Mouse (Mus musculus) heart, embryonic 10.5 days (tissue): ENCODE measurements around the gene Abca7. TPM values are rescaled to one million over a fixed set of nuclear protein-coding genes. Genes with fewer than 3 reads are reported as not detected.
"Not testable (repeated sequence)": the region's sequence is repeated elsewhere in the genome, so short reads cannot be mapped to it uniquely, and the experiment has no call there.

Source experiments
- DNase-seq: peaks from one replicate; pipeline ENCODE4 v3.0.0-alpha.2; 2017; ENCODE audit warnings: low spot score
- H3K27ac ChIP-seq: fragments of 300-500 bp; sonication (generic); 2 replicates; pipeline ENCODE4 v1.5.1; 2016; ENCODE audit warnings: mild to moderate bottlenecking
- H3K27me3 ChIP-seq: fragments of 300-500 bp; sonication (generic); 2 replicates; pipeline ENCODE4 v1.6.1; 2016; ENCODE audit warnings: mild to moderate bottlenecking; ENCODE audit not compliant: poor library complexity, insufficient read depth, severe bottlenecking
- H3K36me3 ChIP-seq: fragments of 300-500 bp; sonication (generic); 2 replicates; pipeline ENCODE4 v1.6.1; 2016; ENCODE audit warnings: mild to moderate bottlenecking, moderate library complexity
- H3K4me1 ChIP-seq: fragments of 300-500 bp; sonication (generic); 2 replicates; pipeline ENCODE4 v1.6.1; 2016; ENCODE audit warnings: mild to moderate bottlenecking
- H3K4me3 ChIP-seq: fragments of 300-500 bp; sonication (generic); 2 replicates; pipeline ENCODE4 v1.5.1; 2016; ENCODE audit warnings: mild to moderate bottlenecking, moderate library complexity
- H3K9me3 ChIP-seq: fragments of 300-500 bp; sonication (generic); 2 replicates; pipeline ENCODE4 v1.6.1; 2016; ENCODE audit warnings: mild to moderate bottlenecking, moderate library complexity
- WGBS: fragments of 180-500 bp; shearing (Covaris S2); methylation state at CpG from one replicate; pipeline ENCODE4 v1.1.7; 2016; 5-methylcytosine and 5-hydroxymethylcytosine counted together
- polyA plus RNA-seq: library from polyadenylated mRNA; unstranded; fragments of >200 nt; fragmentation: Nextera tagmentation; extraction: Ambion mirVana; gene quantifications from 2 replicates; pipeline ENCODE4 v1.2.1, GENCODE M21; 2016

Abca7 gene
- polyA plus RNA-seq, 1 experiment from 2014 or later = 2.8 TPM

DNA sequence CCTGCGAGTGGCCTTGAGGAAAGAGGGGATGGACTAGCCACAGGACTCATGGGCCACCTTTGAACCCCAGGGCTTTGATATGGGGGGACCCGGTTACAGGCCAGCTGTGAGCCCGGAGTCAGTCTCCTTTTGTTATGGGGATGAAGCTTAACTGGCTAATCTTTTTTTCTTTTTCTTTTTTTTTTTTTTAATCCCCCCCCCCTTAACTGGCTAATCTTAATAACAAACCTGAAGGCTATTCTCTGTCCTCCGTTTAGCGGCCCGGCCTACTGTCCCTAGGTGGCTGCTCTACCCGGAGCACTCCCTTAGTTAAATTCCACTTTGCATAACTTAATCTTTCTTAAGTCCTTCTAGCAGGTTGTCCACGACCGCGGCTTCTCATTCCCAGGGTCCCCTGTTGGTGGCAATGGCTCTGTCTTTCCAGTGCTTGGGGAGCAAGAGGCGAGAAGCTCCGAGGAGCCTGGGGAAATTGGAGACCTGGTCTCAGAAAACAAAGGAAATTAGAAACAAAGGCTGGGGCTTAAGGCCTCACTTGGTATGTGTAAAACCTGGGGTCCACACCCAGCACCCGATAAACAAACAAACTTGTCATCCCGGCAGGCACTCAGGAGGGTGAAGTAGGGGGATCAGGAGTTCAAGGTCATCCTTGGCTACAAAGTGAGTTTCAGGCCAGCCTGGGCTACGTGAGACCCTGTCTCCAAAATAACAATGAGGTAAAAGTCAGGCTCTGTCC lies 54.8 kb downstream of the Abca7 start:
- WGBS = 30% methylated on average over 15 of the region's 15 CpGs
- Histone ChIP-seq H3K36me3 (peaks cover 8% of the 10 kb centered on the region), H3K9me3 (no peaks in the 10 kb centered on the region), H3K27ac (peak overlapping the region; percentile 99), H3K27me3 (no peaks in the 10 kb centered on the region), H3K4me3 (0 out of 2 replicates have a peak overlapping the region, but pooled peaks have one; percentile 29), H3K4me1 (peaks cover 72% of the 10 kb centered on the region)
- DNase-seq = no peak

DNA sequence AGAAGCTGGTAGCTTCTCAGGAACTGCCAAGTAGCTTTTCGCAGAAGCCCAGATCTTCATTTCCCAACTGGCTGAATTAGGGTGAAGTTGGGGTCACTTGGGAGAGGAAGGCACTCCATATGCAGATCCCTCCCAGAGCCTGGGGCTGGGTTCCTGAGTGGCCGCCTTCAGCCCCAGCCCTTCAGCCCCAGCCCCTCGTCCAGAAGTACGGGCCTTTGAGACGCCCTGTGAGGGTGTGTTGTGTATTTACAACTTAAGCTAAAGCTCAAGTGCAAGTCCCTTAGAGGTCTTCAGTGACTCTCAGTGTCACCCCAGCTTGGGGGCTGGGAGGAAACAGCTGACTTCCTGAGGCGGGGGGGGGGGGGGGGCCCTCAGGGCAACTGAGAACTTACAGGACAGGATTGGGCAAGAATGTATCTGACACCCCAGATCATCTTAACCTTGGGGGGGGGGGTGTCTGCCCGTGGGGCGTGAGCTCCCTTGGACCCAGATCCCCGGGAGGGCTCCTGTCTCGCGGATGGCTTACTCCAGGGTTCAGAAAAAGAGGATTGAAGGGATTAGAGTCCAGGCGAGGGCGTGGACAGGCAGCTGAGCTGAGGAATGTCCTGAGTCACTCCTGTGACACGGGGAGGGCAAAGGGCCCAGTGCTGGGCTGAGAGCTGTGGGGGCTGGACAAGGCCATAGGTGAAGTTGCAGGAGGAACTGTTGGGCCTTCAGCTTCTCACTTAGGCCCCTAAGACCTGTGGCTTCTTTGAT lies 55.5 kb downstream of the Abca7 start:
- WGBS = 18% methylated on average over 14 of the region's 14 CpGs
- Histone ChIP-seq H3K9me3 (no peaks in the 10 kb centered on the region), H3K27me3 (no peaks in the 10 kb centered on the region), H3K4me3 (peak overlapping the region; percentile 29), H3K36me3 (peaks cover 14% of the 10 kb centered on the region), H3K4me1 (peaks cover 74% of the 10 kb centered on the region), H3K27ac (peak overlapping the region; percentile 99)
- no peak for DNase-seq

DNA sequence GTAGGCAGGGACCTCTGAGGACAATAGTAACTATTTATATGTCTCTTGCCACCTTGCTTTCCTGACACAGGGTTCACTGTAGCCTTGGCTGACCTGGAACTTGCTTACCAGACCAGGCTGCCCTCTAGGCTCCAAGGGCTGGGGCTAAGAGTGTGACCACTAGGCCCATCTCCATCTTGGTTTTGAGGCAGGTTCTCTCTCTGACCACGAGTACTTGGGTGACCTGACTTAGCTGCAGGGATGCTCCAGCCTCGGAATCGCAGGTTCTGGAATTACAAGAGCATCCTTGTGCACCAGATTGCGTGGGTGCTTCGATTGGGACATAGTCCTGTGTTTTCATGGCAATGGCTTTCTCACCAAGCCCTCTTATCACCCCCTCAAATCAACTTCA lies 56.1 kb downstream of the Abca7 start:
- 78% methylated on average over 5 of the region's 5 CpGs for whole genome bisulfite sequencing
- H3K27ac ChIP-seq = peak overlapping the region; percentile 99
- peaks cover 69% of the 10 kb centered on the region for H3K4me1 ChIP-seq

DNA sequence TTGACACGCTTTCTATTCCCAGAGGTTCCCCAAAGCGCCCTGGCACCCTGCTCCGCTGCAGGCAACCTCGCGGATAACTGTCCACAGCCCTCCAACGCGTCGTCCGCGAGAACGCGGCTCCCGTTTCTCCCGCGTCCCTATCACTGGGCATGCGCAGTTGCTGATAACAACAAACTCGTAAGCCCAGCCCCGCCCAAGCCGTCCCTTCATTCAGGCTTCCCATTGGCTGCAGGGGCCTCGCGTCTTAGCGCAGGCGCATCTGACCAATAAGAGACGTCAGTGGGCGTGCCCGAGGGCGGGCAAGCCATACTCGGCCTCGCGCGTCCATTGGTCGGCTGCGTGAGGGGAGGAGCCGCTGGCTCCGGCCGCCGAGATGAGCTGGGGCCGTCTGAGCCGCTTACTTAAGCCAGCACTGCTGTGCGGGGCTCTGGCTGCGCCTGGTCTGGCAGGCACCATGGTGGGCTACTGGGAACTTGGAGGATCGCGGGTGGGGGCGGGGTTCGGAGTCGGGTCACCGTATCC lies 57.0 kb downstream of the Abca7 start:
- H3K36me3 ChIP-seq = peaks cover 30% of the 10 kb centered on the region
- DNase-seq = peak; percentile 100
- under 1% methylated on average over 47 of the region's 47 CpGs for WGBS
- no peaks in the 10 kb centered on the region for H3K27me3 ChIP-seq
- H3K4me1 ChIP-seq = peaks cover 68% of the 10 kb centered on the region
- H3K4me3 ChIP-seq = peak overlapping the region; percentile 92
- no peaks in the 10 kb centered on the region for H3K9me3 ChIP-seq
- peak overlapping the region; percentile 99 for H3K27ac ChIP-seq

More for the DNA sequence above, 56.1 kb downstream of the Abca7 start:
- Histone ChIP-seq H3K4me3 (peak overlapping the region; percentile 92), H3K36me3 (peaks cover 20% of the 10 kb centered on the region), H3K27me3 (no peaks in the 10 kb centered on the region), H3K9me3 (no peaks in the 10 kb centered on the region)
- DNase-seq = no peak

DNA sequence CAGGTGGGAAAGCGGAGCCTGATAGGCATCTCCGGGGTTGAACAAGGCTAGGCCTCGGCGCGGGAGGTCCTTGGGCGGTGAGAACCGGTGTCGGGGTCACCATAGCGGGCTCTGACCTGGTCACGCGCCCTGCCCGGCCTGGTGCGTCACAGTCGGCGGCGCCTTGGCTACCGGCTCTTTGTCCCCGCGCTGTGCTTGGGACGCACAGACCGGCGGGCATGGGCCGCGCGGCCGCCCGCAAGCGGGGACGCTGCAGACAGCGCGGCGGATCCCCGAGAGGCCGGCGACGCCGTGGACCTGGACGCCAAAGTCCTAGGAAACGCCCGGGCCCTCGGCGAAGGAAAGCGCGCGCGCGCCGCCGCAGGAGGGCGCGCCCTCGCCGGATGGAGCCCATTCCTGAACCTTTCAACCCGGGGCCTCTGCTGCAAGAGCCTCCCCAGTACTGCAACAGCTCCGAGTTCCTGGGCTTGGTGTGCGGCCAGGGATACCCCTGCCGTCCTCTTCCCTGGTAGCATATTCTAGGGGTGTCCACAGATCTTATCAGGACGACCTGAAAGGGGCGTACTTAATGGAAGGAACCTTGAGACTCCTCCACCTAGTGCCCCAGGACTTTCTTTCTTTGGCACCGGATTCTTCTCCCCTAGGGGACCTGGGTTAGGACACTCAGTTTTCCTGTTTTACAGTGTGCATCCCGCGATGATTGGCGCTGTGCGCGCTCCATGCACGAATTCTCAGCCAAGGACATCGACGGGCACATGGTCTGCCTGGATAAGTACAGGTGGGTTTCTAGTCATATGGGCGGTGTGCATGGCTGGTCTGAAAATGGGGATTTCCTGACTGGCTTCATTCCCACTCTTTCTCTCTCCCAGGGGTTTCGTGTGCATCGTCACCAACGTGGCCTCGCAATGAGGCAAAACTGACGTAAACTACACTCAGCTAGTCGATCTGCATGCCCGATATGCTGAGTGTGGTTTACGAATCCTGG lies 57.8 kb downstream of the Abca7 start:
- peak; percentile 87 for DNase-seq
- 1% methylated on average over 77 of the region's 77 CpGs for WGBS
- peaks cover 61% of the 10 kb centered on the region for H3K4me1 ChIP-seq
- no peaks in the 10 kb centered on the region for H3K9me3 ChIP-seq
- H3K27ac ChIP-seq = peak overlapping the region; percentile 99
- H3K36me3 ChIP-seq = peaks cover 38% of the 10 kb centered on the region
- H3K27me3 ChIP-seq = no peaks in the 10 kb centered on the region
- H3K4me3 ChIP-seq = peak overlapping the region; percentile 92

DNA sequence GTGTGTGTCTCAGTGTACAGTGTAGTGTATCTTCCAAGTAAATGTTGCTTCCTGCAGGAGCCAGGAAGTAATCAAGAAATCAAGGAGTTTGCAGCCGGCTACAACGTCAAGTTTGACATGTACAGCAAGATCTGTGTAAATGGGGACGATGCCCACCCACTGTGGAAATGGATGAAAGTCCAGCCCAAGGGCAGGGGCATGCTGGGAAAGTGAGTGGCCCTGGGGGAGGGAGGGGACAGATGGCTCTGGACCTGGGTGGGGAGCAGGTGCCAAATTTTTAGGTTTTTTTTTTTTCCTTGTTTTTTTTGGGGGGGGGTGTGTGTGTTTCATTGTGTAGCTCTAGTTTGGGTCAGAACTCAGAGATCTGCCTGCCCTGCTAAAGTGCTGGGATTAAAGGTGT lies 58.6 kb downstream of the Abca7 start:
- peak overlapping the region; percentile 99; the same call in 1 of the 2 replicates for H3K27ac ChIP-seq
- H3K27me3 ChIP-seq, DNase-seq, H3K9me3 ChIP-seq: not testable (repeated sequence)
- peaks cover 45% of the 10 kb centered on the region for H3K36me3 ChIP-seq
- H3K4me1 ChIP-seq = peaks cover 61% of the 10 kb centered on the region
- WGBS = 42% methylated on average over 3 of the region's 3 CpGs
- H3K4me3 ChIP-seq = peak overlapping the region; percentile 92

DNA sequence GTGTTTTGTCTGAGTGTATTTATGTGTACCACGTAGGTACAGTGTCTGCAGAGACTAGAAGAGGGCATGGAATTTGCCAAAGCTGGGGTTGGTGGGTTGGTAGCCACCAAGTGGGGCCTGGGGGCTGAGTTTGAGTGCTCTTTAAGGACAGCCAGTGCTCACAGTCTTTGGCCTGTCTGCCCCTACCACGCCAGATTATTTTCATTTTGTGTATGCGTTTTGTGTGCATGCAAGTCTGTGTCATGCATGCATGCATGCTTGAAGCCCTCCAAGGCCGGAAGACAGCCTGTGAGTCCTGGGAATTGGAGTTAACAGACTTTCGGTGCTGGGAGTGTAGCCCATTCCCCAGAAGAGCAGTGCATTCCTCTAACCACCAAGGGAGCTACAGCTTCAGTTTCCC lies 59.1 kb downstream of the Abca7 start:
- H3K36me3 ChIP-seq = peaks cover 50% of the 10 kb centered on the region
- WGBS = 76% methylated on average over 5 of the region's 5 CpGs
- H3K4me1 ChIP-seq = peaks cover 57% of the 10 kb centered on the region

DNA sequence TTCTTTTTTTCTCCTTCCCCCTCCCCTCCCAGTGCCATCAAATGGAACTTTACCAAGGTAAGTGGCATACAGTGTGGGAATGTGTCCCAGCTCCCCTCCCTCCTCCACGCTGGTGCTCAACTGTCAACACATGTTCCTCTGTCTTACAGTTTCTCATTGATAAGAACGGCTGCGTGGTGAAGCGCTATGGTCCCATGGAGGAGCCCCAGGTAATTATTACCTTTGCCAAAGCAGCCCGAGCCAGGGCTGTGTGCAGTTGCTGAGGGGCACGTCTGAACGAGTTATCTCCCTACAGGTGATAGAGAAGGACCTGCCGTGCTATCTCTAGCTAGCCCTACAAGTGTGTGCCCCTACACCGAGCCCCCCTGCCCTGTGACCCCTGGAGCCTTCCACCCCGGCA lies 59.6 kb downstream of the Abca7 start:
- Histone ChIP-seq H3K4me1 (peaks cover 54% of the 10 kb centered on the region), H3K4me3 (no peak overlapping the region)

More for the DNA sequence above, 59.1 kb downstream of the Abca7 start:
- Histone ChIP-seq H3K27me3 (no peaks in the 10 kb centered on the region), H3K9me3 (no peaks in the 10 kb centered on the region), H3K27ac (no peak overlapping the region), H3K4me3 (peak overlapping the region; percentile 92)
- DNase-seq = no peak

DNA sequence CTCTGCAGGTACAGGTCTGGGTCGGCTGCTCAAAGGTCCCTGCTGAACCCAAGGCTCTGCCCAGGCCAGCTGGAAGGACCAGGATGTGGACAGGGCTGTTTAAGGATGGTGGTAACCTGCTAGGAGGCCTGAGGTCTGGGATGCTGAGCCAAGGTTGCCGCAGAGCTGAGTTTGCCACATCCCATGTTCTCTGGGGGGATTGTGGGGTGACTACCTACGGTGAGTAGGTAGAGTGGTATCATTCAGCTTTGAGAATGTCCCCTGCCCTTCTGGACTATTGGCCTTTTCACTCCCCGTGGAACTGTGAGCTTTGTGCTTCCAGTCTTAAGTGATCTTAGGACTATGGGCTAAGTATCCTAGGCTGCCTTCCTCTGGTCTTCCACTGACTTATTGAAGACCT lies 60.2 kb downstream of the Abca7 start:
- WGBS = 97% methylated on average over 4 of the region's 4 CpGs
- peaks cover 61% of the 10 kb centered on the region for H3K36me3 ChIP-seq
- no peak for DNase-seq

More for the DNA sequence above, 59.6 kb downstream of the Abca7 start:
- WGBS = 64% methylated on average over 10 of the region's 10 CpGs
- Histone ChIP-seq H3K36me3 (peaks cover 55% of the 10 kb centered on the region), H3K27ac (no peak overlapping the region), H3K9me3 (no peaks in the 10 kb centered on the region), H3K27me3 (no peaks in the 10 kb centered on the region)
- no peak for DNase-seq

DNA sequence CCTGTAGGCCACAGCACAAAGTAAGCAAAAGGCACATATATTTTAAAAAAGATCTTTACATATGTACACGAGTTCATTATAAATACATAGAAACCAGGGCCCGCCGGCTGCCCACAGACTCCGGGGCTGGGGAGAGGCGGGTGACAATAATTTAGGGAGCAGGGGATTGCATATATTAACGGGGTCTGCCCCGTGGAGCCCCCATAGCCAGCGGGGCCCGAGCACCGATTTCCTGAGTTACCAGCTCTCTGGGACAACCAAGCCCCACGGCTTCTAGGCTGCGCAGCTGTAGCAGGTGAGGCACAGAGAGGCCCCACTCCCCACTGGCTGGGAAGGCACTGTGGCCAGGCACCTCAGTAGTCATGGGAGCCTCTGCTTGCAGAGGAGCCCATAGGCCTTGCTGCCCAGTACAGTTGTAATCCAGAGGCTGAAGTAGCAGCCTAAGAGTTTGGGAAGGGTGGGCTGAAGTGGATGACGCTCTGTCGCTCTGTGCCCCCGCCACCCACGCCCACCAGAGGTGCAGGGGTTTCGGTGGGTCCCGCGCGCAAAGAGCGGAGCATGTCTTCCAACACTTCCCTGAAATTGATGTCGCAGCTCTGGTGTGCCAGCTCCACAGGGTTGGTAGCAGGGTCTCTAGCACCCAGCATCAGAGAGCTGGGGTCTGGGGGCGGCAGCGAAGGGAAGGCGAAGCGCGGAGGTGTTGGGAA lies 60.8 kb downstream of the Abca7 start:
- WGBS = 90% methylated on average over 27 of the region's 27 CpGs
- Histone ChIP-seq H3K4me1 (peaks cover 42% of the 10 kb centered on the region), H3K27me3 (no peaks in the 10 kb centered on the region), H3K27ac (no peak overlapping the region), H3K9me3 (no peaks in the 10 kb centered on the region), H3K36me3 (peaks cover 68% of the 10 kb centered on the region), H3K4me3 (no peak overlapping the region)
- no peak for DNase-seq

More for the DNA sequence above, 60.2 kb downstream of the Abca7 start:
- peaks cover 48% of the 10 kb centered on the region for H3K4me1 ChIP-seq
- H3K27ac ChIP-seq = no peak overlapping the region
- H3K27me3 ChIP-seq = no peaks in the 10 kb centered on the region
- H3K9me3 ChIP-seq = no peaks in the 10 kb centered on the region
- H3K4me3 ChIP-seq = no peak overlapping the region

DNA sequence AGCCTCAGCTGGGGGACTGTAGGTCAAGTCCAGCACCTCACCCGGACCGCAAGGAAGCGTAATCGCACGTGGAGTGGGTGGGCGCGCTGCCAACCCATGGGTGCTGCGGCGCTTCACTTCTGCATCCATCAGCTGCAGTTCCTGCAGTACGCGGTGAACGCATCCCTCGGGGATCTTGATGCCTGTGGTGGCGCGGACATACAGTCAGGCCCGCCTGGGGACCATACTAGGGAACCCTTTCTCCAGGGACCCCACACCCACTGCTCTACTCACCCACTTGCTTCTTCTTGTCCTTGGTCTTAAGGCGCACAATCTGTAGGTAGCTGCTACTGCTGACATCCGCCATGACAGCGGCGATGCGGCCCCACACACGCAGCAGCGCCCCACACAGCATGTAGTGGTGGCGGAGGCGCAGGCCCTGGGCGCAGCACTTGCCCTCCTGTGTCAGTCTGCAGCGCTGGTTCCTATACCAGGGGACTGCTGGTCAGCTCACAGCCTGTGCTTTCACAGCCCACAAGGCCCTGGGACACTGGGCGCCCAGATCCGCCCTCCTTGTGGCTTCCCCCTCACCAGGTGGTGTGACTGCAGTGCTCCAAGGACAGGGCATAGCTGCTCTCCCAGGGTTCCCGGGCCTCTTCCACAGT lies 61.5 kb downstream of the Abca7 start:
- H3K27ac ChIP-seq = peak overlapping the region; percentile 44; the same call in 1 of the 2 replicates
- no peaks in the 10 kb centered on the region for H3K27me3 ChIP-seq
- H3K36me3 ChIP-seq = peaks cover 74% of the 10 kb centered on the region
- H3K9me3 ChIP-seq = no peaks in the 10 kb centered on the region
- H3K4me3 ChIP-seq = 0 out of 2 replicates have a peak overlapping the region, but pooled peaks have one; percentile 5
- H3K4me1 ChIP-seq = peaks cover 35% of the 10 kb centered on the region
- no peak for DNase-seq
- 74% methylated on average over 30 of the region's 30 CpGs for WGBS
